Mouse (Mus musculus) embryo, embryonic 11.5 days (tissue): ENCODE data around the gene Plekho2.

Experiments
- DNase-seq: peaks from one replicate; pipeline ENCODE4 v3.0.0-alpha.2; 2012; ENCODE audit warnings: low read depth, low spot score

The Plekho2 gene

DNA sequence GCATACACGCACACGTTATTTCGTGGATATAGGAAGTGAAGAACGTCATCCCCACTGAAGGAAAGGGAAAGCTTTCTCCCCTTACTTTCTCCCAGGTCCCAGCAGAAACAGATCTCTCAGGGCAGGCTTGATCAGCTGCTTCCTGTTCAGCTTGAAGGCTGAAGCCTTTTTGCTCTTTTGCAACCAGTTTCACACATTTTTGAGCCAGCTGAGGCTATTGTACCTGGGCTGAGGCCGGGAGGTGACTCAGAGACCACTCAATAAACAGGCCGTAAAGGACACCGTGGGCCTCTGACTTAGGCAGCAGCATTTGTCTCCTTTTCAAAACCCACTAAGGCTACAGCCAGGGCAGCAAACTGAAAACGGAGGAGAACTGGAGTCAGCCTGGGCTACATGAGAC lies 46.9 kb downstream of the Plekho2 start:
- no peak for DNase-seq

GRCm38 (mm10) chr9:65531283-65531682 lies 48.6 kb downstream of the Plekho2 start:
- DNase-seq: no peak

DNA sequence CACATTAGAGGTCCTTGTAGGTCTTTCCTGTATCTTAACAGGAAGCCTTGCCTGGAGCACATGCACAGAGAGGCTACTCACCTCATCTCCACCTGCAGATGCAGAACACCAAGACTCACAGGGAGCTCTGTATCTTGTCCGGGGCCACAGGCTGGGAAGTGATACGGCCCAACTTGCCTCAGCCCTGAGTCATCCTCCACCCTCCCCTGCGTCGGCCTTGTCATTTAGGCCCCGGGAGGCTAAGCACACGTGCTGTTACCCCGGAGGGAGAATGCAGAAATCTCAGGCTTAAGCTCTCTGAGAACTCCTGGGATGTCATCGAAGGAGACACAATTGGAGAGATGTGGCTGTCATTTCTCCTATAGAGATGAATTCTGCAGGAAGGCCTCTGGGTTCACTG lies 50.2 kb downstream of the Plekho2 start:
- no peak for DNase-seq

GRCm38 (mm10) chr9:65528417-65529038 lies 51.3 kb downstream of the Plekho2 start:
- DNase-seq: no peak

- no peak for DNase-seq
Observed at GRCm38 (mm10) chr9:65525445-65526195, 54.2 kb downstream of the Plekho2 start.

GRCm38 (mm10) chr9:65523611-65524364 lies 56.1 kb downstream of the Plekho2 start:
- peak; percentile 69 for DNase-seq

GRCm38 (mm10) chr9:65520505-65520876 lies 59.3 kb downstream of the Plekho2 start:
- DNase-seq: no peak

GRCm38 (mm10) chr9:65519807-65520504 lies 59.9 kb downstream of the Plekho2 start, which contains the start of gene Ankdd1a:
Gene Ankdd1a (minus strand): TSS chr9:65520193.
- no peak for DNase-seq

- no peak for DNase-seq
Observed at GRCm38 (mm10) chr9:65514851-65515261, 65.0 kb downstream of the Plekho2 start.

GRCm38 (mm10) chr9:65514431-65514830 lies 65.4 kb downstream of the Plekho2 start:
- DNase-seq: no peak

DNA sequence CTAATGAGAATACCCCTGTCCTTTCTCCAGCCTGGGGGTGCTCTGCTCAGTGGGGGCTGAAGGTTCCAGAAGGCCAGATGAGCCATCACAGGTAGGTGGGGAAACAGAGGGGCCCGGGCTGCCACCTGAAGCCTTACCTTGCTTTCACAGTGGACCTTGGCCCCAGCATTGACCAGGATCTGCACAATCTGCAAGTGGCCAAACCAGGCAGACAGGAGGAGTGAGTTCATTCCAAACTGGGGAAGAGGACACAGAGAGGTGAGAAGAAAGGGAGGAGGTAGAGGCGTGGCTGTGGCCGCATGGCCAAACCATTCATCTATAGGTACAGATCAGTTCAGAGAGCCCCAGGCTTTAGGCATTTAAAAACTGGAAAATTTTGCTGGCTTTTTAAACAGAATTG lies 67.3 kb downstream of the Plekho2 start:
- DNase-seq: no peak

DNA sequence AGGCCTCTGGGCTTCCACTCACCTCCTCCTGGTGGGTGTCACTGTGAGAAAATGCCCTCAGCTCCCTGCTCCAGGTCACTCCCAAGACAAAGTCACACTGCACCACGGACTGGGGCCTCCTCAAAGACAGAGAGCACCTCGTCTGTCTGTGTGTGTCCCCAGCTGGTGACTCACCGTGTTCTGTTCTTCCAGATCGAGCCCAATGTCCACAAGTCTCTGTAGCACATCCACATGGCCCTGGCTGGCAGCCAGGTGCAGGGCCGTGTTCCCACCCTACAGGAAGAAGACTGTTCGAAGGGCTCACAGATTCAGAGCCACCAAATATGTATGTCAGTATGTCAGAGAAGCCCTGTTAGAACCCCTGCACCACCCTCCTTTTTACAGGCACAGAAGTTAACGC lies 71.4 kb downstream of the Plekho2 start:
- DNase-seq: no peak

- no peak for DNase-seq
Observed at GRCm38 (mm10) chr9:65502721-65503505, 76.9 kb downstream of the Plekho2 start.
